Mouse (Mus musculus): Measurements from ENCODE around the gene Fli1.

GRCm38 (mm10) chr9:32535201-32535955, 7.3 kb downstream of the Fli1 start:
- TF ChIP-seq EP300 (IDR thresholded peaks at IDR 0.05; ENCODE audit: low read depth) (no peak), CTCF (IDR thresholded peaks at IDR 0.05; ENCODE audit: low read depth) (no peak)

All from liver, embryonic 14.5 days (tissue).